Mouse (Mus musculus) stomach, postnatal 0 days (tissue): ENCODE measurements around the gene Myrip.

Experiments
- CTCF ChIP-seq: IDR thresholded peaks from 2 replicates; pipeline ENCODE4 v1.5.1; 2016; ENCODE audit warnings: antibody characterized with exemption, low read depth, mild to moderate bottlenecking, moderate library complexity
- EP300 ChIP-seq: optimal IDR thresholded peaks from 2 replicates; pipeline ENCODE3; 2016; ENCODE audit warnings: antibody characterized with exemption

- no peak for TF ChIP-seq EP300
- TF ChIP-seq CTCF: peak; percentile 17; the same call in 1 of the 2 replicates
Observed at GRCm38 (mm10) chr9:120438350-120438749, 137.0 kb downstream of the Myrip start.
